Mouse (Mus musculus): ENCODE results near the gene Tnik. TPM values are rescaled to one million over a fixed set of nuclear protein-coding genes. Genes with fewer than 3 reads are reported as not detected.

Tnik gene
- polyA plus RNA-seq, 1 experiment from 2014 or later, result 16.9 TPM

DNA sequence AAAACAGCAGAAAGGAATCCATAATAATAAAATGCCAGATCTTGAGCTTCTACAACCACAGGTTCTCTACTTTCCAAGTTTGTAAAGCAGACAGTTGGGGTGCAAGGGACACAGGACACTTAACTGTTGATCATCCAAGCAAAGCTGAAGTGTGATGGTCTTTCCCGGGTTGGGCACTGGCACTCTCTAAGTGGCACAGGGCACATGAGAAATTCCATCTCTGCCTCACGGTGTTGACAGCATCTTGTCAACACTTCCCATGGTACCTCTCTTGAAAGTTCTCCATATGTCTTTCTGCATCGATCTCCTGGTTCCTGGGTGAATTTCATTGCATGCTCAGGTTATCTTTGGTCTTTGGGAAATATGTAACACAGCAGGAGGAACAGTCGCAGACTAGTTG, 373.8 kb downstream of the Tnik start:
- Histone ChIP-seq H3K4me2 (ENCODE audit: low read depth, low read length) (no peak overlapping the region), H3K36me3 (ENCODE audit: control insufficient read depth, insufficient read depth, low read length) (no peaks in the 10 kb centered on the region), H3K27ac (ENCODE audit: low read length) (no peak overlapping the region), H3K4me3 (replicated peaks; ENCODE audit: low read length) (no peak overlapping the region), H3K9ac (ENCODE audit: low read length) (no peak overlapping the region), H3K9me3 (replicated peaks; ENCODE audit: control insufficient read depth, low read length) (no peaks in the 10 kb centered on the region), H3K27me3 (ENCODE audit: control insufficient read depth, insufficient read depth, low read length) (no peaks in the 10 kb centered on the region), H3K4me1 (ENCODE audit: control insufficient read depth, insufficient read depth, low read length) (no peaks in the 10 kb centered on the region)
- WGBS, result 80% methylated on average over 4 of the region's 4 CpGs
- ATAC-seq (ENCODE audit: insufficient read depth, low FRiP score), result no peak

DNA sequence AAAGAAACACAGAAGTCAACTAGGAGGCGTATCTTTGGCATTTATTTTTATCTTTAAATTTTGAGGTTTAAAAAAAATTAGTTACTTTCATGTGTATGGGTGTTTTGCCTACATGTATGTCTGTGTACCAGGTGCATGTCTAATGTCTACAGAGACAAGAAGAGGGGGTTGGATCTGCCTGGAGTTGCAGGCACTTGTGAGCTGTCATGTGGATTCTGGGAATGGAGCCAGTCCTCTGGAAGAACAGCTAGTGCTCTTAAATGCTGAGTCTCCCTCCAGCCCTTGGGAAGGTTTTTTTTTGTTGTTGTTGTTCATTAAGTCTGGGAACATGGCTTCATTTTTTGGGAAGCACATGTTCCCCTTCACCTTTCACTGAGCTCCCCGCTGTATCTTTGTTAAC, 375.9 kb downstream of the Tnik start:
- WGBS, result 84% methylated on average over 2 of the region's 2 CpGs
- ATAC-seq (ENCODE audit: insufficient read depth, low FRiP score), result no peak
- no peaks in the 10 kb centered on the region for H3K9me3 ChIP-seq (replicated peaks; ENCODE audit: control insufficient read depth, low read length)
- no peak overlapping the region for H3K9ac ChIP-seq (ENCODE audit: low read length)
- no peak overlapping the region for H3K27ac ChIP-seq (ENCODE audit: low read length)
- H3K4me2 ChIP-seq (ENCODE audit: low read depth, low read length), result no peak overlapping the region
- no peaks in the 10 kb centered on the region for H3K36me3 ChIP-seq (ENCODE audit: control insufficient read depth, insufficient read depth, low read length)
- no peak overlapping the region for H3K4me3 ChIP-seq (replicated peaks; ENCODE audit: low read length)
- no peaks in the 10 kb centered on the region for H3K27me3 ChIP-seq (ENCODE audit: control insufficient read depth, insufficient read depth, low read length)
- no peaks in the 10 kb centered on the region for H3K4me1 ChIP-seq (ENCODE audit: control insufficient read depth, insufficient read depth, low read length)

DNA sequence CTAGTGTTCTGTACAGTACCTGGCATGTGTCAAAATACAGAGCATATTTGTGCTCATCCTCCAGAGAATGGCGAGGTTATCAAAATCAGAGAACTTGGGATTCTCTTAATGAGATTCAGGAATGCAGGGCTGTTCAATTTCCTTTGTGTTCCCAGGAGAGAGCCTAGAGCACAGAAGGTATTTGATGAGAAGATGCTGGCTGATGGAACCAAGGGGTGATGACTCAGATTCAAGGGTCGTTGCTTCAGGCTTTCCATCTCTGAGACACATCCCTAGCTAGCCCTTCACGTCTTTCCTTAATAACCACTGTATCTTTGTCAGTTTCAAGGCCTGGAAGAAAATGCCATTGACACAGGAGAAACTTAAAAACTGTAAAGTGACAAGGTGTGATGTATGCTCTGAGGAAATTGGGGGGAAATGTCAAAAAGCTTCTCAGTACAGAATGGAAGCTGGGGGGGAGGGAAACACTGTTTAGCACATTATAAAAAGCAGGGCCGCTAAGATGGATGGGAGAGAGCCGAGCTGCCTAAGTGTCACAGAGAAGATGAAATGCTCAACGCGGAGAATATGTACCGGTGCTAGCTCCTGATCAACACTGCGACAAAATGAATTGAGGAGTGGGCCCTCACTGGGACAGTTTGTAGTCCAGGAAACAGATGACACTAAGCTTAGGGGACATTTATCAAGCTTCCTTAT, 380.4 kb downstream of the Tnik start:
- no peak overlapping the region for H3K4me3 ChIP-seq (replicated peaks; ENCODE audit: low read length)
- no peak overlapping the region for H3K9ac ChIP-seq (ENCODE audit: low read length)
- H3K4me1 ChIP-seq (ENCODE audit: control insufficient read depth, insufficient read depth, low read length), result no peaks in the 10 kb centered on the region
- ATAC-seq (ENCODE audit: insufficient read depth, low FRiP score), result no peak
- no peaks in the 10 kb centered on the region for H3K27me3 ChIP-seq (ENCODE audit: control insufficient read depth, insufficient read depth, low read length)
- H3K36me3 ChIP-seq (ENCODE audit: control insufficient read depth, insufficient read depth, low read length), result no peaks in the 10 kb centered on the region
- 54% methylated on average over 9 of the region's 9 CpGs for WGBS
- H3K9me3 ChIP-seq (replicated peaks; ENCODE audit: control insufficient read depth, low read length), result no peaks in the 10 kb centered on the region
- no peak overlapping the region for H3K27ac ChIP-seq (ENCODE audit: low read length)
- H3K4me2 ChIP-seq (ENCODE audit: low read depth, low read length), result no peak overlapping the region

DNA sequence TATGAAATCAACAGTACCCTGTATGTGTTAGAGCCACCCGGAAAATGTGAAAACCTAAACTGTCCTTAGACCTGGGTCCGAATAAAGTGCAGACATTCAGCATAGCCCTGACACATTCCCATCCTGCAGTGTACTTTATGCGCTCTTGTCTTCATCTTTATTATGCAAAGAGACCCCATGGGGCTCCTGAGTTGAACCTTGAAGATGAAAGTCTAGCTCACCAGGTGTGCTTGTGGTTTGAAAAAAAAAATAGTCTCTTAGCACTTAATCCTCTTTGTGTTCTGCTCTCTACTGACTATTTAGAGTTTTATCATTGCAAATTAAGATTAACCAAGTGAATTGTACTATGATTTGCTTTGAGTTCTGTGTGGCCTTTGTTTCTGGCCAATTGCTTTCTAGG, 389.6 kb downstream of the Tnik start:
- no peak overlapping the region for H3K9ac ChIP-seq (ENCODE audit: low read length)
- H3K9me3 ChIP-seq (replicated peaks; ENCODE audit: control insufficient read depth, low read length), result no peaks in the 10 kb centered on the region
- no peak overlapping the region for H3K4me3 ChIP-seq (replicated peaks; ENCODE audit: low read length)
- 80% methylated on average over 3 of the region's 3 CpGs for WGBS
- ATAC-seq (ENCODE audit: insufficient read depth, low FRiP score), result no peak
- no peak overlapping the region for H3K27ac ChIP-seq (ENCODE audit: low read length)
- no peaks in the 10 kb centered on the region for H3K4me1 ChIP-seq (ENCODE audit: control insufficient read depth, insufficient read depth, low read length)
- no peaks in the 10 kb centered on the region for H3K27me3 ChIP-seq (ENCODE audit: control insufficient read depth, insufficient read depth, low read length)
- H3K36me3 ChIP-seq (ENCODE audit: control insufficient read depth, insufficient read depth, low read length), result no peaks in the 10 kb centered on the region; the same call in 1 of the 2 replicates
- no peak overlapping the region for H3K4me2 ChIP-seq (ENCODE audit: low read depth, low read length)

DNA sequence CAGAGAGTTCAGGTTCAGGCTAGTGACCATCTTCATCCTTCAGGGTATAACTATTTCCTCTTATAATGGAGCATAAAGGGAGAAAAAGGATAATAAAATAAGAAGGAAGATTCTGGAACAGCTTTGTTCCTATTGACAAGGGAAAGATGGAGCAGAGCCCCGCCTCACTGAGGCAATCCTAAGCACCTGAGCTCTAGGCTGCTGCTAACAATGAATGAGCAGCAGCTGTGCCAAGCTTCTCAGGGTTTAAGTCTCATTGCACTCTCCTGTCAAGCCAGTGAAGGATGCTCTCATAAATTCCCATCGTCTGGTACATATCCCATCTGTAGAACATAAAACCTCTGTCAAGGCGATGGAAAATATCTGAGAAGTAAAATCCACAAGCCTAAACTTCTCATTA, 390.0 kb downstream of the Tnik start:
- Histone ChIP-seq H3K4me2 (ENCODE audit: low read depth, low read length) (no peak overlapping the region), H3K4me1 (ENCODE audit: control insufficient read depth, insufficient read depth, low read length) (no peaks in the 10 kb centered on the region), H3K27me3 (ENCODE audit: control insufficient read depth, insufficient read depth, low read length) (no peaks in the 10 kb centered on the region), H3K27ac (ENCODE audit: low read length) (no peak overlapping the region), H3K9me3 (replicated peaks; ENCODE audit: control insufficient read depth, low read length) (no peaks in the 10 kb centered on the region), H3K4me3 (replicated peaks; ENCODE audit: low read length) (no peak overlapping the region), H3K36me3 (ENCODE audit: control insufficient read depth, insufficient read depth, low read length) (no peaks in the 10 kb centered on the region; the same call in 1 of the 2 replicates), H3K9ac (ENCODE audit: low read length) (no peak overlapping the region)
- 55% methylated on average over 3 of the region's 3 CpGs for WGBS
- no peak for ATAC-seq (ENCODE audit: insufficient read depth, low FRiP score)

DNA sequence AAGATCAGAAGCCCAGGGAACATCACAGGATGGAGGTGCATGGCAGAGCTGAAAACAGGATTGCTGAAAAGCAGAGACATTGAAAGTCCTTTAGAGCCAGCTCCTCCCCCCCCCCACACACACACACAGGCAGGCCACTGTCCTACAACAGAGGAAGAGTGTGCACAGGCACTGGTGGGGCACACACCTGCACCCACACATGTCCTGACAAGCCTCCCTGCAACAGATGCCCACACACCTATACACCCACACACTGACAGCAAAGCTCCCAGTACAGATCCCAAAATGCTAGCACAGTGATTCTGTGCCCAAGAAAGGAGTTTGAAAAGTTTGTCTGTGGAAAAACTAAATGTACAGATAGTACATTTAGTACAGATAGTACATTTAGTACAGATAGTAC, 391.7 kb downstream of the Tnik start:
- Histone ChIP-seq H3K4me3 (replicated peaks; ENCODE audit: low read length) (no peak overlapping the region), H3K4me2 (ENCODE audit: low read depth, low read length) (no peak overlapping the region), H3K36me3 (ENCODE audit: control insufficient read depth, insufficient read depth, low read length) (no peaks in the 10 kb centered on the region; the same call in 1 of the 2 replicates), H3K9me3 (replicated peaks; ENCODE audit: control insufficient read depth, low read length) (no peaks in the 10 kb centered on the region), H3K27me3 (ENCODE audit: control insufficient read depth, insufficient read depth, low read length) (no peaks in the 10 kb centered on the region), H3K4me1 (ENCODE audit: control insufficient read depth, insufficient read depth, low read length) (no peaks in the 10 kb centered on the region), H3K27ac (ENCODE audit: low read length) (no peak overlapping the region), H3K9ac (ENCODE audit: low read length) (no peak overlapping the region)
- no peak for ATAC-seq (ENCODE audit: insufficient read depth, low FRiP score)

DNA sequence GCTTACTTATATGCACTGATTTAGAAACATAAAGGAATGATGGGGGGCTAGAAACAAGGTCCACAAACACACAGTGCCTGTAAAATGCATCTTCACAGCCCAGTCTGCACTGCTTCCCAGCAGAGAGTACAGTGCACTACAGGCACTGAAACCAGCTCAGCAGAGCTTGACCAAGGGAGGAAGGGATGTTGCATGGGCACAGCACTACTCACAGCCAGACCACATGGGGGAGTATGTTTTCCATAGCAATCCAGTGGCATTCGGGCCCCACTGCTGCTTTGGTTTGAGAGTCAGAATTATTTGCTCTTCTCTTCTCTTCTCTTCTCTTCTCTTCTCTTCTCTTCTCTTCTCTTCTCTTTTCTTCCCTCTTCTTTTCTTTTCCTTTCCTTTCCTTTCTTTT, 395.3 kb downstream of the Tnik start:
- Histone ChIP-seq H3K4me1 (ENCODE audit: control insufficient read depth, insufficient read depth, low read length) (no peaks in the 10 kb centered on the region), H3K36me3 (ENCODE audit: control insufficient read depth, insufficient read depth, low read length) (no peaks in the 10 kb centered on the region), H3K9ac (ENCODE audit: low read length) (no peak overlapping the region), H3K27me3 (ENCODE audit: control insufficient read depth, insufficient read depth, low read length) (no peaks in the 10 kb centered on the region), H3K4me2 (ENCODE audit: low read depth, low read length) (no peak overlapping the region), H3K4me3 (replicated peaks; ENCODE audit: low read length) (no peak overlapping the region), H3K9me3 (replicated peaks; ENCODE audit: control insufficient read depth, low read length) (no peaks in the 10 kb centered on the region), H3K27ac (ENCODE audit: low read length) (no peak overlapping the region)
- no peak for ATAC-seq (ENCODE audit: insufficient read depth, low FRiP score)
- WGBS, result 39% methylated on average over 1 of the region's 1 CpGs

DNA sequence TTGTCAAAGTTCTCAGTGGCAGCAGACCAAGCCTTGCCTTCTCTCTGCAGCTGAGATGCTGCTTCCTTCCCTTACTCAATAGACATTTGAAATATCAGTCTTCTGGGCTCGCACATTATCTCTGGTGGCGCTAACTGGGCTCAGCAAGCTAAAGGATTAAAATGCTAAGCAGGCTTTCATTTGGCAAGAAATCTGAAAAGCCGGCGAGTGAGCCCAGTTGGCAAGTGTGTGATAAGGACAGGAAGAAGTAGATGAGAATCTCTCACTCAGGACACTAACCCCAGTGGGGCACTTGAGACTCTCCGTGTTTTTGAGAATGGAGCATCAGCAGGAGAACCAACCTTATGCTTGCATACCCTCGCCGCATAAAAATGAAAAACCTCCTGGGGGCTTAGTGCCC, 417.8 kb downstream of the Tnik start:
- no peak overlapping the region for H3K27ac ChIP-seq (ENCODE audit: low read length)
- H3K27me3 ChIP-seq (ENCODE audit: control insufficient read depth, insufficient read depth, low read length), result no peaks in the 10 kb centered on the region
- no peak overlapping the region for H3K4me3 ChIP-seq (replicated peaks; ENCODE audit: low read length)
- H3K4me2 ChIP-seq (ENCODE audit: low read depth, low read length), result no peak overlapping the region
- no peaks in the 10 kb centered on the region for H3K9me3 ChIP-seq (replicated peaks; ENCODE audit: control insufficient read depth, low read length)
- no peak overlapping the region for H3K9ac ChIP-seq (ENCODE audit: low read length)
- no peaks in the 10 kb centered on the region for H3K36me3 ChIP-seq (ENCODE audit: control insufficient read depth, insufficient read depth, low read length)
- no peaks in the 10 kb centered on the region for H3K4me1 ChIP-seq (ENCODE audit: control insufficient read depth, insufficient read depth, low read length)
- WGBS, result 87% methylated on average over 7 of the region's 7 CpGs
- no peak for ATAC-seq (ENCODE audit: insufficient read depth, low FRiP score)

DNA sequence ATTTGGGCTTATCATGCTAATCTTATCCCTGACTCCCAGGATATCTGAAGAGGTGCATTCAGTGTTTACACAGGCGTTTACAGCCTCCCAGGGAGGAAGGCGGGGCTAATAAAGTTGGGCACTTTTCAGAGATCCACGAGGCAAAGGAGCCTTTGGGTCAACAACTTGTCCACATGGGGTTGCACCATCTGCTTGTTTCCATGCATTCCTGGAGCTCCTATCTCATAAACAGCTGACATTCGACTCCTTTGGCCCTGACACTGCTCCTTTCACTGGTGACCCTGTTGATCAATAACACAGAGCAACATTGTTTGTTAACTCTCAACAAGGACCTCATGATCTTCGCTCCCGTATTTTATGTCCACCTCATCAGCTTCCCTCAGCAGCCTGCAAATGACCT, 418.9 kb downstream of the Tnik start:
- ATAC-seq (ENCODE audit: insufficient read depth, low FRiP score), result no peak
- no peak overlapping the region for H3K4me2 ChIP-seq (ENCODE audit: low read depth, low read length)
- no peaks in the 10 kb centered on the region for H3K36me3 ChIP-seq (ENCODE audit: control insufficient read depth, insufficient read depth, low read length)
- H3K27me3 ChIP-seq (ENCODE audit: control insufficient read depth, insufficient read depth, low read length), result no peaks in the 10 kb centered on the region
- no peaks in the 10 kb centered on the region for H3K4me1 ChIP-seq (ENCODE audit: control insufficient read depth, insufficient read depth, low read length)
- no peak overlapping the region for H3K9ac ChIP-seq (ENCODE audit: low read length)
- H3K27ac ChIP-seq (ENCODE audit: low read length), result no peak overlapping the region
- no peaks in the 10 kb centered on the region for H3K9me3 ChIP-seq (replicated peaks; ENCODE audit: control insufficient read depth, low read length)
- H3K4me3 ChIP-seq (replicated peaks; ENCODE audit: low read length), result no peak overlapping the region
- WGBS, result 31% methylated on average over 6 of the region's 6 CpGs
